Mouse (Mus musculus) heart, embryonic 16.5 days (tissue): ENCODE results near the gene Sntb2. TPM values are rescaled to one million over a fixed set of nuclear protein-coding genes. Genes with fewer than 3 reads are reported as not detected.
"Not testable (repeated sequence)": the region's sequence is repeated elsewhere in the genome, so short reads cannot be mapped to it uniquely, and the experiment has no call there.

ENCODE experiments used
- ATAC-seq: fragments of 200-750 bp; cut with Nextera tagmentation; replicated peaks from 2 replicates; pipeline ENCODE4 v1.8.0; 2017; ENCODE audit warnings: moderate number of reproducible peaks; ENCODE audit not compliant: insufficient read depth, low FRiP score; ENCODE audit errors: extremely low read depth
- H3K27ac ChIP-seq: fragments of 300-500 bp; sonication (generic); 2 replicates; pipeline ENCODE4 v1.5.1; 2014; ENCODE audit warnings: mild to moderate bottlenecking, low read length, control low read depth, moderate library complexity
- H3K27me3 ChIP-seq: fragments of 300-500 bp; sonication (generic); 2 replicates; pipeline ENCODE4 v1.6.1; 2014; ENCODE audit warnings: low read length, mixed read lengths; ENCODE audit not compliant: control insufficient read depth, insufficient read depth
- H3K36me3 ChIP-seq: fragments of 300-500 bp; sonication (generic); 2 replicates; pipeline ENCODE4 v1.6.1; 2014; ENCODE audit not compliant: control insufficient read depth, insufficient read depth
- H3K4me1 ChIP-seq: fragments of 300-500 bp; sonication (generic); 2 replicates; pipeline ENCODE4 v1.6.1; 2014; ENCODE audit warnings: low read length, mixed read lengths; ENCODE audit not compliant: control insufficient read depth, insufficient read depth
- H3K4me2 ChIP-seq: fragments of 300-500 bp; sonication (generic); 2 replicates; pipeline ENCODE4 v1.6.1; 2014; ENCODE audit warnings: low read depth, mild to moderate bottlenecking, control low read depth, low read length
- H3K4me3 ChIP-seq: fragments of 300-500 bp; sonication (generic); 2 replicates; pipeline ENCODE4 v1.5.1; 2014; ENCODE audit warnings: mild to moderate bottlenecking, control low read depth, low read length
- H3K9ac ChIP-seq: fragments of 300-500 bp; sonication (generic); 2 replicates; pipeline ENCODE4 v1.6.1; 2014; ENCODE audit warnings: low read length, control low read depth
- H3K9me3 ChIP-seq: fragments of 300-500 bp; sonication (generic); replicated peaks from 2 replicates; pipeline ENCODE4 v1.6.1; 2016; ENCODE audit warnings: low read length; ENCODE audit not compliant: control insufficient read depth
- WGBS: fragments of 180-500 bp; shearing (Covaris S2); extraction: QIAGEN DNeasy Blood & Tissue Kit; methylation state at CpG from one replicate; pipeline ENCODE4 v1.1.7; 2014; 5-methylcytosine and 5-hydroxymethylcytosine counted together
- polyA plus RNA-seq: library from polyadenylated mRNA; unstranded; fragments of >200 nt; fragmentation: Nextera tagmentation; extraction: Ambion mirVana; gene quantifications from 2 replicates; pipeline ENCODE4 v1.2.1, GENCODE M21; 2015

Gene Sntb2
- polyA plus RNA-seq, 1 experiment from 2014 or later = 11.7 TPM

DNA sequence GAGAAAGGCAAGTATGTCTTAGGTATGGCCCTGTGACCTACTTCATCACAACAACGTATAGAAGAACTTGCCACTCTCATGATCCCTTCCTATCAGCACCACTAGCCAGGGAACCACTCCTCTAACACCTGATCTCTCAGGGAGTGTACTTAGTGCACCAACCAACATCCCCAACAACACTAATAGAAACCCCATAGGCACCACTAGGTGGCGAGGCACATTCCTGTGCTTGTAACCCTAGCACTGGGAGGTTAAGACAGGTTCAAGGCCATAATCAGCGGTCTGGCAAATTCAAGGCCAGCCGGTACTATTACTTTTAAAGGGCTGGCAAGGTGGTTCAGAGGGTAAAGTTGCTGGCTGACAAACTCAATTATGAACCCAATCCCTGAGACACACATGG lies 8.3 kb upstream of the Sntb2 start:
- H3K4me1 ChIP-seq = peaks cover 2% of the 10 kb centered on the region
- H3K9me3 ChIP-seq = no peaks in the 10 kb centered on the region
- H3K27ac ChIP-seq = no peak overlapping the region
- no peaks in the 10 kb centered on the region for H3K27me3 ChIP-seq
- H3K4me2 ChIP-seq = no peak overlapping the region
- H3K36me3 ChIP-seq = peaks cover 11% of the 10 kb centered on the region
- 56% methylated on average over 4 of the region's 4 CpGs for WGBS
- ATAC-seq = no peak
- no peak overlapping the region for H3K9ac ChIP-seq
- no peak overlapping the region for H3K4me3 ChIP-seq

DNA sequence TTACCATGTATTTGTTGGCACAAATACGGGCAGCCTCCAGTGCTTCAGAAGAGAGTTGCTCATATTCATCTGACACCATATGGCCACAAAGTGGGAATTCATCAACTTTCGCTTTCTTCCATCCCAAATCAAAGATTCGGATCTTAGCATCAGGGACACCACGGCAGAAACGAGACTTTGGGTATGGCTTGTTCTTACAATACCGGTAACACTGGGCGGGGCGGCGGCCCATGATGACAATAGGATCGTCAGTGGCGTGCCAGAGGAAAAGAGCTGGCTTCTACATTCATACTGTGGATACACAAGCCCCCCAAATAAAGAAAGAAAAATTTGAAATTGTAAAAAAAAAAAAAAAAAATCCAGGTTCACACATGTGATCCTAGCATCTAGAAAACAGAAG lies 7.4 kb upstream of the Sntb2 start:
- H3K27ac ChIP-seq, H3K9me3 ChIP-seq, H3K4me3 ChIP-seq, H3K36me3 ChIP-seq, H3K9ac ChIP-seq, ATAC-seq, H3K4me1 ChIP-seq, H3K27me3 ChIP-seq, H3K4me2 ChIP-seq: not testable (repeated sequence)
- WGBS = 95% methylated on average over 10 of the region's 11 CpGs

DNA sequence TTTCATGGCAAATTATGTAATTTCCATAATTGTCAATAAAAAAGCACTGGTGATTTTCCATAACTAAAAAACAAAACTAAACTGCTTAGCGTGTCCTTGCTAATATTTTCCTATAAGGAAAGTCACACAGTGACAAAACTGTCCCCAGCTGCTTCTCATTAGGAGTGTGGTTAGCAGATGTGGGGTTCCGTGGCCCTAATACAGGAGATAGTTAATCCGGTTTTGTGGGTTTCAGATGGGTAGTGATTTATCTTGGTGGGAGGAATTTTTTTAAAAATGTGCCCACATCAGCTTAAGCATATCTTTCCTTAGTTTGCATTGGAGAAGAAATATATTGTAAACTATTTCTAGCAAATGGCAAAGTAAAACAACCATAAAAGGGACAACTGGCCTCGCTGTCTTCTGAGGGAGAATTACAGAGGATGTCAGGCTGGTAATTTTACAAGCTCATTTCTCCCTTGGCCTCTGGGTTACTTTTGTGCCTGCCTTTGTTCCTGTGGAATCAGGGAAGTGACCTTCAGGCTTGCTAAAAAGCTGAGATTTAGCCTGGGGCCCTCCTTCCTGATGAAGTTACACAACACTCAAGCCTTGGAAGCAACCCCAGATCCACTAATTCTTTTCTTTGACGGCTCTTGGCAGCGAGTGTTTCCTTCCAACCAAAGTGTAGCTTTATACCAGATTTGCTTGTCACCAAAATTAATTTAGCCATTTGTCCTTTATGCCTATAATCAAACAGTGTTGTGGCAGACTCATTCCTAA lies 6.2 kb upstream of the Sntb2 start:
- no peak for ATAC-seq
- Histone ChIP-seq H3K36me3 (no peaks in the 10 kb centered on the region), H3K27me3 (no peaks in the 10 kb centered on the region), H3K4me3 (no peak overlapping the region), H3K4me1 (peaks cover 8% of the 10 kb centered on the region), H3K27ac (peak overlapping the region; percentile 70), H3K9ac (no peak overlapping the region), H3K9me3 (no peaks in the 10 kb centered on the region), H3K4me2 (no peak overlapping the region)
- 50% methylated on average over 6 of the region's 6 CpGs for WGBS

DNA sequence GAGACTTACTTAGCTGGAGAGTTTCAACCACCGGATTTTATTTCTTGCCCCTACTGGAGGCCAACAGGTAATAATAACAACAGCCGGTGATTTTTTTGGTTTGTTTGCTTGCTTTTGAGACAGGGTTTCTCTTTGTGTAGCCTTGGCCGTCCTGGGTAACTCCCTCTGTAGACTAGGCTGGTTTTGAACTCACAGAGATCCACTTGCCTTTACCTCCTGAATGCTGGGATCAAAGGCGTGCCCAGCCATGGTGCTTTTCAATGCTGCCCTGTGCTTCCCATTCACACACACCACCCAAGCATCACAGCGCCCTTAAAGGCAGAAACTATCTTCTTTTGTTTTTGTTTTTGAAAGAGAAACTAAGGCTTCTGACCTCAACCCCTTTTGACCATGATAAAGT lies 5.6 kb upstream of the Sntb2 start:
- Histone ChIP-seq H3K9ac (no peak overlapping the region), H3K4me2 (no peak overlapping the region), H3K36me3 (no peaks in the 10 kb centered on the region), H3K27me3 (no peaks in the 10 kb centered on the region), H3K9me3 (no peaks in the 10 kb centered on the region), H3K4me1 (peaks cover 8% of the 10 kb centered on the region), H3K4me3 (no peak overlapping the region), H3K27ac (peak overlapping the region; percentile 70)
- ATAC-seq = no peak
- WGBS = 81% methylated on average over 5 of the region's 5 CpGs

DNA sequence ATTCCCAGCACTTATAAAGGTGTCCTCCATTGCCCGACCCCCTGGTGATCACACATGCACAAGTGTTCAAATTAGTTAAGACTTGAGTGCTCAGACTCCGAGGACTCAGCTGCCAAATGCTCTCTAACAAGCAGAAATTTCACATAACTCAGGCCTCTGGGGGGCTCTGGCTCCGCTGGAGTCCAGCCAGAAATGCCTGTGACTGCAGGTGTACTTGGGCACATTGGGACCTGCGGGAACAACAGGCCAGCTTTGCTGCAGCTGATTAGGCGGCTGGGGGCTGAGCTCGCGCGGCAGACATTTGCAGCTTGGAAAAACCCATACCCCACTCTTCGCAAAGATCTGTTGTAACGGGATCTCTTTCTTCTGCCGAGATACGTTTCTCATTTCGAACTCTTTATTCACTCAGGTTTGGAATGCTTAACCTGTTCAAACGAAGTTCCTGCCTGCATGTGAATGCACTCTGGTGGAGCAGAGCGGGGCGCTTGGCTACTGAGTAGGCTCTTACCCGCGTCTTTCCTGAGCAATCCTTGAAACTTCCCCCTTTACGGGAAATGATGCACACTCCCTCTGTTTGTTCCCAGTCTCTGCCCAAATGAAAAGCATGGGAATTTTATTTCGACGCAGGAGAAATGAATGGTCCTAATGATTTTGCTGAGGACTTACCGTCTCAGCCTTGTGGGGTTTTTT lies 3.0 kb upstream of the Sntb2 start:
- no peak for ATAC-seq
- peaks cover 15% of the 10 kb centered on the region for H3K4me1 ChIP-seq
- peak overlapping the region; percentile 55 for H3K9ac ChIP-seq
- peak overlapping the region; percentile 42 for H3K4me3 ChIP-seq
- peak overlapping the region; percentile 3; the same call in 1 of the 2 replicates for H3K27ac ChIP-seq
- 13% methylated on average over 22 of the region's 22 CpGs for WGBS
- no peaks in the 10 kb centered on the region for H3K36me3 ChIP-seq
- peak overlapping the region; percentile 60 for H3K4me2 ChIP-seq
- H3K9me3 ChIP-seq = no peaks in the 10 kb centered on the region
- no peaks in the 10 kb centered on the region for H3K27me3 ChIP-seq

DNA sequence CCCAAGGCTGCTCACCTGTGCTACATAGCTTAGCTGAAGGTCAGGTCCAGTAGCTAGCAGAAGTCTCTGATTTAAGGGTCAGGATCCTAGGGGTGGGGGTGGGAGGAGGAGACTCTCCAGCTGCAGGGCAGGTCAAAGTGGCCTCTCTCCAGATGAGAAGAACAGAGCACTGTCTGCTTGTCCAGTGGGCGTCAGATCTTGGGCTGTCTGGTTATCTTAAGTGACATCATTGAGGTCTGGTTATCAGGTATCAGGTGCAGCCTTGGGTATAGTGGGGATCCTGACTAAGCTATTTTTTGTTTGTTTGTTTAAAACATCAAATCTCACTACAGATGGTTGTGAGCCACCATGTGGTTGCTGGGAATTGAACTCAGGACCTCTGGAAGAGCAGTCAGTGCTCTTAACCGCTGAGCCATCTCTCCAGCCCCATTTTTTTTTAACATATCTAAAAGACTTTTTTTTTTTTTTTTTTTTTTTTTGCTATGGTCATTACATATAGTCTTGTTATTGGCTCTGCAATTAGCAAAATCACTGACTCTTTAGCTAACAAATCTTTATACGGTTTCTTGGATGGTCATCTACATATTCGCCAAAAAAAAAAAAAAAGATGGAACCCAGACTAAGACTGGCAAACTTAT lies 1.9 kb upstream of the Sntb2 start:
- Histone ChIP-seq H3K4me2 (no peak overlapping the region), H3K9me3 (no peaks in the 10 kb centered on the region), H3K4me3 (no peak overlapping the region), H3K27ac (no peak overlapping the region), H3K4me1 (peaks cover 21% of the 10 kb centered on the region), H3K9ac (no peak overlapping the region), H3K36me3 (no peaks in the 10 kb centered on the region), H3K27me3 (no peaks in the 10 kb centered on the region)
- ATAC-seq = no peak
- 90% methylated on average over 4 of the region's 4 CpGs for WGBS

DNA sequence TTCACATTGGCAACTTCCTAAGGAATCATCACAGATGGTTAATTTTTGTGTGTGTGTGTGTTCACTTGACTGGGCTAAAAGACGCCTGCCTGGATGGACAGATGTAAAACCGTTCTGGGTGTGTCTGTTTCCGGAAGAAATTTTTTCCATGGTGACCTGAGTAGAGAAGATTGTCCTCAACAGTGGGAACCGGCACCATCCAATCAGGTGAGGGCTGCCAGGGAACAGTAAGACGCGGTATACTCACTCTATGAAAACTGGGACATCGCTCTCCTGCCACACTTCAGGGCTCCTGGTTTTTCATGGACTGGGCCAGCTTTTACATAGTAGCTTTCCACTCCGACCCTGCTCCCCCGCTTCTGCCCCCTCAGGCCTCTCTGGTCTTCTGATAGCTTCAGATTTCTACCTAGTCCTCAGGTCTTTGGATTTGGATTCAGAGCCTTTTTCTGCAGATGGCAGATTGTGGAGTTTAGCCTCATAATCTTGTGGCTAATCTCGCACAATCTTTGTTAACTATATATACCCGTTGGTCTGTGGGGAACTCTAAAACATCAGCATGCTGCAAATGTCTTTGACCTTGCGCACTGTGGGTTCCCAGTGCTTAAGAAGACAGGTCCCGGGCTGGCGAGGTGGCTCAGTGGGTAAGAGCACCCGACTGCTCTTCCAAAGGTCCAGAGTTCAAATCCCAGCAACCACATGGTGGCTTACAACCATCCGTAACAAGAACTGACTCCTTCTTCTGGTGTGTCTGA lies 1.1 kb upstream of the Sntb2 start:
- H3K4me3 ChIP-seq = no peak overlapping the region

DNA sequence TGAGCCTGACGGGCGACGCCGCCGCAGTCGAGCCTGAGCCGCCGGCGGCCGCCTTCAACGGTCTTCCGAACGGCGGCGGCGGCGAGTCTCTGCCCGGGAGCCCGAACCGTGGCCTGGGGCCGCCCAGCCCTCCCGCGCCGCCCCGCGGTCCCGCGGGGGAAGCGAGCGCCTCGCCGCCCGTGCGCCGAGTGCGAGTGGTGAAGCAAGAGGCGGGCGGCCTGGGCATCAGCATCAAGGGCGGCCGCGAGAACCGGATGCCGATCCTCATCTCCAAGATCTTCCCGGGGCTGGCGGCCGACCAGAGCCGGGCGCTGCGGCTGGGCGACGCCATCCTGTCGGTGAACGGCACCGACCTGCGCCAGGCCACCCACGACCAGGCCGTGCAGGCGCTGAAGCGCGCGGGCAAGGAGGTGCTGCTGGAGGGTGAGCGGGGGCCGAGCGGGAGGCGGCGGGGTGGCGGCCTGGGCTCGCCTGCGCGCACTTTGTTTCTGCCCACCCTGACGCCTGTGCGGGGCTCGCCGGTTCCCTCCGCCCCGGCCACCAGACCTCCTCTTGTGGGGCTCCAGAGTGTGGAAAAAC lies 438 bp downstream of the Sntb2 start:
- peak; percentile 69 for ATAC-seq

More for the DNA sequence above, 1.1 kb upstream of the Sntb2 start:
- 82% methylated on average over 15 of the region's 16 CpGs for WGBS
- no peaks in the 10 kb centered on the region for H3K9me3 ChIP-seq
- H3K4me2 ChIP-seq = no peak overlapping the region
- no peak overlapping the region for H3K9ac ChIP-seq
- no peaks in the 10 kb centered on the region for H3K36me3 ChIP-seq
- H3K27ac ChIP-seq = no peak overlapping the region
- H3K27me3 ChIP-seq = no peaks in the 10 kb centered on the region
- peaks cover 21% of the 10 kb centered on the region for H3K4me1 ChIP-seq
- ATAC-seq = no peak

More for the DNA sequence above, 438 bp downstream of the Sntb2 start:
- no peaks in the 10 kb centered on the region for H3K9me3 ChIP-seq
- WGBS = under 1% methylated on average over 72 of the region's 76 CpGs
- peak overlapping the region; percentile 87 for H3K27ac ChIP-seq
- H3K4me1 ChIP-seq = peaks cover 21% of the 10 kb centered on the region
- peak overlapping the region; percentile 94 for H3K9ac ChIP-seq
- peak overlapping the region; percentile 78 for H3K4me3 ChIP-seq
- no peaks in the 10 kb centered on the region for H3K36me3 ChIP-seq
- H3K4me2 ChIP-seq = peak overlapping the region; percentile 80
- no peaks in the 10 kb centered on the region for H3K27me3 ChIP-seq
